Mouse (Mus musculus) megakaryocyte-erythroid progenitor cell, adult 5-6 weeks (primary cell): ENCODE data around the gene Mycl. TPM values are rescaled to one million over a fixed set of nuclear protein-coding genes. Genes with fewer than 3 reads are reported as not detected.
"Not testable (repeated sequence)": the region's sequence is repeated elsewhere in the genome, so short reads cannot be mapped to it uniquely, and the experiment has no call there.

ENCODE experiments used
- ATAC-seq: replicated peaks from 2 replicates; pipeline ENCODE4 v1.8.0; 2016; ENCODE audit warnings: mild to moderate bottlenecking, inconsistent platforms; ENCODE audit not compliant: severe bottlenecking, poor library complexity, low FRiP score, low TSS enrichment
- total RNA-seq, 2 experiments: library from RNA; stranded (forward) in 1 of 2; stranded (reverse) in 1 of 2; fragments of 200-1000, 215-1000 nt in 1 of 2; fragments of >200 nt in 1 of 2; fragmentation: Nextera tagmentation in 1 of 2; gene quantifications; 2 replicates each; pipeline ENCODE4 v1.2.3; 2014 to 2017

Gene Mycl
- total RNA-seq, 2 experiments from 2014 or later = 5.4 TPM; not detected in 1

DNA sequence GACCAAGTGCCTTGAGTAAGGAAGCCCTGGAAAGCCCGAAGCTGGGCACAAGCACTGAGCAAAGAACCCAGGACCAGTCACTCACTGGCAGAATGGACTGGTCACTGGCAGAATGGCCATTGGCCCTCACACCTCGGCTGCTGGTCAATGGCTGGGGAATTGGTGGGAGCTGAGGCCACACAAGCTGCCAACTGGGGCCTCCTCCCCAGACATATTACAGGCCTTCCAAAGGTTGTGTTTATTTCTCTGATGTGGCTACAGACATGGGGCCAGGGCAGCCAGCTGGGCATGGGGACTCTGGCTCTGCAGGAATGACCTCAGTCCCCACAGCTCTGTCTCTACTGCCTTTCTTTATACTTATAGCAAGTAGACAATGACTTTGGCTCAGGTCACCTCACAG, 16.6 kb upstream of the Mycl start:
- ATAC-seq = no peak

DNA sequence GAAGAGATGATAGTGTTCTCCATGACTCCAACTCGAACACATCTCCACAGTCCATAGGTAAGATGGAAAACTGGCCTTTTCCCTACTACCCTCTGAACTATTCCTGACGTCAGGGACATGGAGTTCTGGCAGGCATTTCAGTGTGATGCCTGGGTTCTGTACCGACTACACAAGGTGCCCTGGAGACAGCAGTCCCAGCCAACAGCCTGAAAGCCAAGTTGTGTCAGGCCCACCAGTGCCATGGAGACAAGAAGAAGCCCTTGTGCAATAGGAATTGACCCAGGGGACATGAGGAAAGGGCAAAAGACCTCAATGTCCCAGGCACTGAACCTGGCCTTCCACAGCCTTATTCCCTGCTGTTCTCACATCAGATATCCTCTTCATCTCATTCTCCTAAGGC, 15.6 kb upstream of the Mycl start:
- no peak for ATAC-seq

DNA sequence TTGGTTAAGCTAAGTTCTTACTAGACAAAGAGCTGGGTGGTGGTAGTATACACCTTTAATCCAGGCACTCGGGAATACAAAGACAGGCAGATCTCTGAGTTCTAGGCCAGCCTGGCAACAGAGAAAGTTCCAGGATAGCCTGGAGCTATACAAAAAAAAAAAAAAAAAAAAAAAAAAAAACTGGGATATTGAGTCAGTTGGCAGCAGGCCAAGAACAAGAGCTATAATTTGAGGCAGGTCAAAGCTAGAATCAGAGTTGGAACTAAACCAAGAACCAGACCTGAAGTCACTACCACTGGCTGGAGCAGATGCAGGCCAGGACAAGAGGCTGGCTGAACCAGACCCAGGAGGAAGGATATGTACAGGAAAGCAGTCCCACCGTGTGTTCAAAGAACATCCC, 14.8 kb upstream of the Mycl start:
- no peak for ATAC-seq

DNA sequence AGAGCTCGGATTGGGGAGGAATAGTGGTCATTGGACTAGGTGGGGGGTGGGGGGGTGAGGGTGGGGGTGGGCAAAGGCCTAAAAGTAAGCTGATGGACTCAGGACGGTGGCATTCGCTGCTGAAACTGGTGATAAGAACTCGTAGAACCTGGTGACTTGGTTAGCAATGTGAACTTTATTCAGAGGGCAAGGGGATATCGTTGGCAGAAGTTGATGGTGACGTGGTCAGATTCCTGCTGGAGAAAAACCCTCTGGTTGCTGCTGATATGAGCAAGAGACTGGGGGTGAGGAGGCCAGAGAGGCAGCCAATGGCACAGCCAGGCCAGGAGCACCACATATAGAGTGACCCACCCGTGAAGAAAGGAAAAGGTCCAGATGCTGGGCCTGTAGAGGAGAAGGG, 14.2 kb upstream of the Mycl start:
- ATAC-seq = no peak

DNA sequence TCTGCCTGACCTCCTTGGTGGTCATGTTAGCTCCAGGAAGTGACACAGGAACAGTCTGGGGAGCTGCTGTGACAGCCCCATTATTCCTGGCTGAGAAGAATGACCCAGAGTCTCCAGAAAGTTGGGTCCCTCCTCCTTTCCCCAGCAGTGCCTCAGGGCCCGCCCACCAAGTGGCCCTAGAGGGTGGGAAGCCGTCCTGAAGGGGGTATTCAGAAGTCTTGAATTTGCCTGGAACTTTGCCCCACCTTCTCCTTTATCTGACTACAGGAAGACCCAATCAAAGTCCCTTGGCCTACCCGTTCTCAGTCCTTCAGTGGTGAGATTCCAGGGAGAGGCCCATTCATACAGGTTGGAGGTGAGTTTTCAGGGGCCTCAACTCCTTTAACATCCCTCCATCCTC, 13.5 kb upstream of the Mycl start:
- ATAC-seq = no peak

- ATAC-seq = no peak
These were observed 12.9 kb upstream of the Mycl start for GRCm38 (mm10) chr4:122982537-122982936.

DNA sequence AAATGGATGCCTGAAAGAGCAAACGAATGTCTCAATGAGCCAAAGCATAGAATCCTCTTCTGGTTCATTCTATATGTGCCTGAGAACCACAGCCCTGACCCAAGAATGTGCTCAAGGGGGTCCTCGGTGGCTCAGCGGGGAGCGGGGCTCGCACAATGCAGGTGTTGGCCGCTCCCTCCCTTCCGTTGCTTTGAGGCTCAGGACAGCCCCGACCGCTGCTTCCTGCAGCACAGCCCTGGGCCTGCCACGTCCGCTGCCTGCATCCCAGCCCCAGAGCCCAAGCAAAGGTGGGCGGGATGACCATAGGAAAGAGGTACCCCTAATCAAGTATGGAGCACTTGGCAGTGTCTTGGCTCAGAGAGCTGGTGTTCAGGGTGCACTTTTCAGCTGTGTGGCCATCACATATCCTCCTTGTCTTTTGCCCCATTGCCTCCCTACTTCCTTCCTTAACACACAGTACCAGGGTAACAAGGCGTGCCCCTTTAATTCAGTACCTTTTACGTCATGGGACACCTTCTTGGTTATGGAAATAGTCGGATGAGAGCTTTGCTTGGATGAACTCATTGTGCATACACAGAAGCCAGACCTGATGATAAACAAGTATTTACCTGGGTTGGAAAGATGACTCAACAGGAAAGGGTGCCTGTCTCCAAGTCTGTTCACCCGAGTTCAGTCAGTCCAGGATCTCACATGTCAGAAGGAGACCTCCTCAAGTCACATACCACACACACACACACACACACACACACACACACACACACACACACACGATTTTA, 11.8 kb upstream of the Mycl start:
- no peak for ATAC-seq

DNA sequence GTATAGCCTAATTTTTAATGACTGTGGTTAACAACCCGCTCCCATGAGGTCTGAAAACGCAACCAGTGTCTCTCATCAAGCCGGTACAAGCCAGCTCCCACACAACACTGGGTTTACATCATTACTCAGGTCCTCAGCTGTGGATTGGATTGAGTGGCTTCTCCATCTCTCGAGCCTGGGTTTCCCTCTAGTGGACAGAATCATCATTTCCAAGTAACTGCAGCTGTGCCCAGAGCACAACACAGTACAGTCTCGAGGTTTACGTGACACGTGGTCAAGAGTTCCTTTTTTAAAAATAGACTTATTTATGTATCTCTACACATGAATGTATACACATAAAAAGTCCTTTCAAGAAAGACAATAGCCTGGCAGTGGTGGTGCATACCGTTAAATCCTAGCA, 10.3 kb upstream of the Mycl start:
- peak; percentile 94 for ATAC-seq

DNA sequence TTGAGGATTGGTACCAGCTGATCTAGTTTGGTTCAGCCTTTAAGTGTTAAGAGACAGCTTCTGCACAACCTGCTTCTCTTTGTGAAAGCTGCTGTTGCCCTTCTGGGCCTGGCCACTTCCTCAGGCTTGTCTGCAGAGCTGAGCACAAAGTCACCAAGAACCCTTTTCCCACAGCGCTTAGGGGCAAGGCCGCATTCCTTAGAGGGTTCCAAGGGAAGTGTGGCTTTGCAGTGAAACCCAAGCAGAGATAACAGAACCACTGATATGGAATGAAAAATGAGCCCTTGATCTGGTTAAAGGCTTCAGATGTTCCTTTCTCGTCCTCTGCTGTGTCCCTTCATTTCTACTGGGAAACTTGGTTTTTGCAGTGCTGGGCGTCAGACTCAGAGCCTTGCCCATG, 8.0 kb upstream of the Mycl start:
- no peak for ATAC-seq

- not testable (repeated sequence) for ATAC-seq
These were observed 7.4 kb upstream of the Mycl start for GRCm38 (mm10) chr4:122988004-122988403.

GRCm38 (mm10) chr4:122991177-122991576, 4.3 kb upstream of the Mycl start:
- no peak for ATAC-seq

DNA sequence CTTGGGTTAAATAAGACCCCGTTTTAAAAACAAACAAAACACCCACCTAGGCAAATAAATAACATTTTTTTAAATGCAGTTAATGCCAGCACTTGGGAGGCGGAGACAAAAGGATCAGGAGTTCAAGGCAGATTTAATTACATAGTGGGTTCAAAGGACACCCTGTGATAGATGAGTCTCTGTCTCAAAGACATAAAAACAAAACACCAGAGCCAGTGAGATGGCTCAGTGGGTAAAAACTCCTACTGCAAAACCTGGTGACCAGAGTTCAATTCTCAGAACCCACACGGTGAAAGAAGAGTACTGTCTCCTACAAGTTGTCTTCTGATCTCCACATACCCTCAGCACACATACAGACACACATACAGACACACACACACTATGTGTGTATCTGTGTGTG, 3.2 kb upstream of the Mycl start:
- ATAC-seq = no peak

- ATAC-seq = no peak
These were observed 767 bp downstream of the Mycl start for GRCm38 (mm10) chr4:122996221-122996617.

DNA sequence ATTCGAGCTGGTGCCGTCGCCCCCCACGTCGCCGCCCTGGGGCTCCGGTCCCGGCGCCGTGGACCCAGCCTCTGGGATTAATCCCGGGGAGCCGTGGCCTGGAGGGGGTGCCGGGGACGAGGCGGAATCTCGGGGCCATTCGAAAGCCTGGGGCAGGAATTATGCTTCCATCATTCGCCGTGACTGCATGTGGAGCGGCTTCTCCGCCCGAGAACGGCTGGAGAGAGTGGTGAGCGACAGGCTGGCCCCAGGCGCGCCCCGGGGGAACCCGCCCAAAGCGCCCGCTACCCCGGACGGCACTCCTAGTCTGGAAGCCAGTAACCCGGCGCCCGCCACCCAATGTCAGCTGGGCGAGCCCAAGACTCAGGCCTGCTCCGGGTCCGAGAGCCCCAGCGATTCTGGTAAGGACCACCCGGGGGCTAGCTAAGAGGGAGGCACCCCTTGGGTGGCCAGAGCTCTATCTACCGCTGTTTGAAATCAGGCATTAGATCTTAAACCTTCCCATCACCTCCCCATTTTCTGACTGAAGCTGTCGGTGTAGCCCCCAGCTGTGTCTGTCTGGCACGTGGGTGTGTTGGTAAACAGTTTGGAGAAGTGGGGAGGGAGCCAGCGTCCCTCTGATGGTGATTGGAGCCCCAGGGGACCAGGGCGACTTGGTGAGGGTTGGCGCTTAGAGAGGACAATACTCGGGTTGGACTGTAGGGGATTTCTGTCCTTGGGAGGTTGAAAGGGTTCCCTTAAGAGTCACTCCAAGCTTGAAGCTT, 1.3 kb downstream of the Mycl start:
- ATAC-seq = peak; percentile 52; the same call in 1 of the 2 replicates

- ATAC-seq = no peak
These were observed 3.2 kb downstream of the Mycl start for GRCm38 (mm10) chr4:122998537-122999262.

DNA sequence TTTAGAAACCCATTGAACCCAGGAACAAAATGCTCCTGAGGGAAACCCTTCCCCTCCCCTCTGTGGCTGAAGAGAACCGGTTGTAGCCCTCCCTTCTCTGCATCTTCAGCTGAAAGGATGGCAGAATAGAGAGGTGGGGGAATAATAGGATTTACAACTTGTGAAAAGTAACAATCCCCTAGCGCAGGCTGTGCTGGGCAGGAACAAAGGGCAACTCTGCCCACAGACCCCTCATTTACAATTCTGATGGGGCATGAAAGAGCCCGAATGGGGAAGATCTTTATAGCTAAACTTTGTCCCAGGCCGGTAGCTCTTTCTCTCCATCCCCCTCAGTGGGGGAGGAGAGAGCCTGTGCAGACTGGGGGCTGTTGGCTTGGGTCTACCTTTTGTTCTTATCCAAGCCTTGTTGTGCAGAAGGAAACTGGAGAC, 3.8 kb downstream of the Mycl start:
- ATAC-seq = no peak

GRCm38 (mm10) chr4:123000130-123000529, 4.7 kb downstream of the Mycl start:
- no peak for ATAC-seq

DNA sequence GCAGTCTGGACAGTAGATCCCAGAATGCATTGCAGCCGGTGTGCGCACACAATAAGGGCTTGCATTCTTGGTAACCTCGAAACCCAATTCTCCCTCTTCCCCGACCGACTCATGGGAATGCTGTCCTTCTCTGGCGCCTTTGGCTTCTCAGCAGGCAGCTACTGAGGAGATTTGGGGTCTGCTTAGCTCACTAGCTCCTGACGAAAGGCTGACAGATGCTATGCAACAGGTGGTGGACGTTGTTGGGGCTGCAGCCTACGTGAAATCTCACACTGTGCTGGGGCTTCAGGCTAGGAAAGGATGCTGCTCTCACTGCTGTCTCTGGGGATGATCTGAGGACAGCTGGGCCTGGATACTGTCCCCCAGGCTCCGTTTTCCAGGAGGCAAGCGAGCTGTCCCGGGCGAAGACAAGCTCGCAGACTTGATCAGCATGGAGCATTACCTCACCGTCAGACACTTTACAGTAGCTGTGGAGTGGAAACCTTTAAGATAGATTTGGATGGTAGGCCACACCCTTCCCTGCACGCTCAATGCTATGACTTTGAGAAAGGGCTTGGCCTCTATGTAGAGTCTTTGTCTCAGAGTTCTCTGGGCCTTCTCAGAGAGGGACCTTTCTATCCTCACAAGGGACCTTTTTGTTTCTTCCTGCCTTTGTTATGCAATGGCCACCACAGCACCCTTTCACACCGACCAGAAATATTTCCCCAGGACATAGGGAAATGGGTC, 5.3 kb downstream of the Mycl start:
- no peak for ATAC-seq

DNA sequence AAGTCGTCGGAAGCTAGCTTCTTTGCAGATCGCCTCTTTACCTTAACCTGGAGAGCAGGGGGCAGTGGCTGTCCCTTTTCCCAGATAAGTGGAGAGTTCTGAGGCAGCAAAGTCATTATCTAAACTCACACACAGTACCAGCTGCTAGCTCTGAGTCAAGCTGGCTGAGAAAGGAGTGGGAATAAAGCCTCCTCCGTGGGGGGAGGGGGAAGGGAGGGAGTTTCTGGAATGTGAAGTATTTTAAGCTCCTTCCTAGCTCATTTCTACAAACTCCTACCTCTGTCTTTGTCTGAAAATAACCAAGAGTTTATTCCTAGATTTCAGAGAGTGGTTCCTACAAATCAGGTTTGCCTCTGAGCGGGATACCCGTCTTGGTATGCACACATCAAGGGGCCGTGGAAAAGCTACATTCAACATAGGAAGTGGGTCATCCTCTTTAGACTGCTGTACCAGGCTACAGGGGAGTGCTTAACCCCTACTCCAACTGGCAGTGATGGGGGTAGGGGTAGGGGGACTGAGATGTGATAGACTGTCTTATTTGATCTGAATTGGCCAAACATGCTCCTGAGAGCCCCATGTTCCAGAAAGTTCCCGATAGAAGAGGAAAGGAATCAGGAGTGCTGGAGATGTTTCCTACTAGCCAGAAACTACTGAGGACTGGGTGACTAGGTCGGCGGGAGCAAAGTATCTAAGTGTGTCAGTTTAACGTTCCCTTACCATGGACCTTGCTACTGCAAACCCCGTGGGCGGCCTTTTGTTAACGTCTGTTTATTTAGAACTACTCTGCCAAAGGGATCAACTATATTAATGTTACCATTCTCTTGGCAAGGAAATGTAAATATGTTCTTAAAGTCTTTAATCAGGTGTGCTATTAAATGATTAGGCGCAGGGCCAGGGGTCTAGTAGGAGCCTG, 9.9 kb downstream of the Mycl start:
- ATAC-seq = no peak
